ENCODE assay signal across 19 mouse cellular contexts in genomic region chr8:70570360-70570759, GRCm38 (mm10). TPM values are rescaled to one million over a fixed set of nuclear protein-coding genes. Genes with fewer than 3 reads are reported as not detected.
DNase-seq lines count a peak whose midpoint lies in the region; ATAC-seq and TF ChIP-seq lines count a peak whose summit lies in the region.
"Had no signal": no experiment of that assay in that cellular context is flagged by ENCODE, and none has a peak within 500 bp of the region (broad histone marks: within the 10 kb centered on the region; RNA-seq: fewer than 3 reads in every experiment).

No protein-coding gene starts in this region.

- DNase-seq in adrenal gland, postnatal 14 days: peak; percentile 51
- DNase-seq in adrenal gland, postnatal 25 days: no peak
- DNase-seq in heart, postnatal 14 days: no peak
- no peak for DNase-seq in kidney, adult 18-20 months
- DNase-seq in embryo, embryonic 10 days (ENCODE audit: low spot score): no peak
- DNase-seq: adrenal gland, adult 8-10 months; embryo, embryonic 11 days; kidney, postnatal 14 days; layer of hippocampus, adult 9-11 months; lung, postnatal 4 days had no signal

- no peak overlapping the region for H3ac ChIP-seq in myocyte (ENCODE audit: control insufficient read depth, insufficient read length)

- no peak overlapping the region for H3K4me2 ChIP-seq in heart, embryonic 12.5 days
- H3K4me2 ChIP-seq in kidney, embryonic 15.5 days: no peak overlapping the region
- no peak overlapping the region for H3K4me2 ChIP-seq in myocyte (ENCODE audit: low read depth)
- H3K4me2 ChIP-seq: forebrain, embryonic 12.5 days; hindbrain, embryonic 13.5 days; intestine, embryonic 15.5 days; limb, embryonic 13.5 days; midbrain, embryonic 13.5 days had no signal

- no peaks in the 10 kb centered on the region for H3K27me3 ChIP-seq in heart, embryonic 12.5 days (replicated peaks)
- no peaks in the 10 kb centered on the region for H3K27me3 ChIP-seq in kidney, embryonic 15.5 days
- H3K27me3 ChIP-seq in myocyte (ENCODE audit: control insufficient read depth, insufficient read depth, insufficient read length): no peaks in the 10 kb centered on the region
- H3K27me3 ChIP-seq: CH12.LX; forebrain, embryonic 12.5 days; hindbrain, embryonic 13.5 days; intestine, embryonic 15.5 days; limb, embryonic 13.5 days; midbrain, embryonic 13.5 days had no signal

- H3K36me3 ChIP-seq in heart, embryonic 12.5 days: peaks cover 12% of the 10 kb centered on the region; the same call in 1 of the 2 replicates
- peaks cover 9% of the 10 kb centered on the region for H3K36me3 ChIP-seq in kidney, embryonic 15.5 days
- peaks cover 6% of the 10 kb centered on the region for H3K36me3 ChIP-seq in myocyte (ENCODE audit: control insufficient read depth, insufficient read depth)

- no peak overlapping the region for H3K4me3 ChIP-seq in heart, embryonic 12.5 days
- no peak overlapping the region for H3K4me3 ChIP-seq in kidney, embryonic 15.5 days (replicated peaks)
- no peak overlapping the region for H3K4me3 ChIP-seq in myocyte
- H3K4me3 ChIP-seq: forebrain, embryonic 12.5 days; hindbrain, embryonic 13.5 days; intestine, embryonic 15.5 days; limb, embryonic 13.5 days; midbrain, embryonic 13.5 days had no signal

- peaks cover 7% of the 10 kb centered on the region for H3K79me2 ChIP-seq in myocyte (ENCODE audit: control insufficient read depth, insufficient read depth)

- peaks cover 44% of the 10 kb centered on the region for H3K4me1 ChIP-seq in heart, embryonic 12.5 days (replicated peaks)
- H3K4me1 ChIP-seq in kidney, embryonic 15.5 days: peaks cover 18% of the 10 kb centered on the region

- no peak overlapping the region for H3K9ac ChIP-seq in heart, embryonic 12.5 days
- H3K9ac ChIP-seq in kidney, embryonic 15.5 days: no peak overlapping the region
- H3K9ac ChIP-seq: forebrain, embryonic 12.5 days; hindbrain, embryonic 13.5 days; intestine, embryonic 15.5 days; limb, embryonic 13.5 days had no signal

- H3K27ac ChIP-seq in heart, embryonic 12.5 days (ENCODE audit: poor library complexity, severe bottlenecking): peak overlapping the region; percentile 43; the same call in 1 of the 2 replicates
- no peak overlapping the region for H3K27ac ChIP-seq in kidney, embryonic 15.5 days
- H3K27ac ChIP-seq: forebrain, embryonic 12.5 days; hindbrain, embryonic 13.5 days; intestine, embryonic 15.5 days; limb, embryonic 13.5 days; midbrain, embryonic 13.5 days had no signal

- no peak for ATAC-seq in heart, embryonic 12.5 days (ENCODE audit: insufficient number of reproducible peaks, low FRiP score)
- ATAC-seq in kidney, embryonic 15.5 days (replicated peaks; ENCODE audit: low FRiP score): 0 out of 2 replicates have a peak, but pooled peaks have one; percentile 16
- ATAC-seq: intestine, embryonic 15.5 days had no signal

- intact Hi-C loops in heart, postnatal 14 days (cut with DNase I): loop anchor here (5.0 kb wide), 1 partner anchor 827 kb away; the partner anchor contains the start of genes Babam1 and Ushbp1

- no peaks in the 10 kb centered on the region for H3K9me3 ChIP-seq in heart, embryonic 12.5 days (replicated peaks)
- H3K9me3 ChIP-seq in kidney, embryonic 15.5 days (replicated peaks): no peaks in the 10 kb centered on the region
- H3K9me3 ChIP-seq: forebrain, embryonic 12.5 days; hindbrain, embryonic 13.5 days; intestine, embryonic 15.5 days; limb, embryonic 13.5 days; midbrain, embryonic 13.5 days had no signal

- no peak for TF ChIP-seq POLR2A in myocyte (IDR thresholded peaks at IDR 0.05; ENCODE audit: insufficient read length, low read depth)

TF ChIP-seq in myocyte, 11 proteins besides CTCF, POLR2A, EP300 and RAD21:
- TF ChIP-seq MYOD1 (IDR thresholded peaks at IDR 0.05; ENCODE audit: control insufficient read depth in 1 of 3, insufficient read length in 2 of 3, low read depth in 2 of 3) (peak in 2 of 3 experiments; percentile 26 to 59), CEBPB (IDR thresholded peaks at IDR 0.05; ENCODE audit: insufficient read depth, poor library complexity, severe bottlenecking) (no peak), TCF12 (IDR thresholded peaks at IDR 0.05; ENCODE audit: insufficient read depth, poor library complexity, severe bottlenecking) (no peak), MYOG (IDR thresholded peaks at IDR 0.05; ENCODE audit: control insufficient read depth in 1 of 3, insufficient read depth in 1 of 3, insufficient read length in 2 of 3, low read depth in 2 of 3) (peak in 2 of 3 experiments; percentile 32 to 35), REST (IDR thresholded peaks at IDR 0.05; ENCODE audit: insufficient read depth, insufficient read length) (no peak), POLR2AphosphoS2 (IDR thresholded peaks at IDR 0.05; ENCODE audit: insufficient read length, low read depth) (no peak), TCF3 (IDR thresholded peaks at IDR 0.05; ENCODE audit: insufficient read length, low read depth) (peak; percentile 22), USF1 (IDR thresholded peaks at IDR 0.05; ENCODE audit: low read depth) (no peak), MAX (IDR thresholded peaks at IDR 0.05; ENCODE audit: low read depth) (no peak), SRF (IDR thresholded peaks at IDR 0.05; ENCODE audit: control insufficient read depth, insufficient read length, low read depth) (no peak), E2F4 (IDR thresholded peaks at IDR 0.05; ENCODE audit: insufficient read depth) (no peak)

RNA-seq across cellular contexts. Expression of gene Isyna1, which starts 23.8 kb away (rescaled TPM):
- total RNA-seq in adrenal gland, postnatal 14 days (2021): 77.2 and 84.7 TPM in 2 replicates
- 89.7 and 101 TPM in 2 replicates for total RNA-seq in adrenal gland, postnatal 25 days (2021)
- 138 and 142 TPM in 2 replicates for polyA plus RNA-seq in heart, embryonic 12.5 days (2016; fragmentation: Nextera tagmentation; extraction: Ambion mirVana)
- total RNA-seq in heart, postnatal 14 days (2021): 10 to 100 TPM; 25.8 to 27.7 TPM
- polyA plus RNA-seq in kidney, embryonic 15.5 days (2015; fragmentation: Nextera tagmentation; extraction: Ambion mirVana): 180 and 198 TPM in 2 replicates
- 40.4 TPM for polyA plus RNA-seq in myocyte (2012; fragmentation: generic; extraction: Trizol)

RNA-seq across cellular contexts. Expression of gene Ell, which starts 31.1 kb away (rescaled TPM):
- 22.4 and 22.9 TPM in 2 replicates for total RNA-seq in adrenal gland, postnatal 14 days (2021)
- total RNA-seq in adrenal gland, postnatal 25 days (2021): 24.3 and 29.8 TPM in 2 replicates
- 13.5 and 14.7 TPM in 2 replicates for polyA plus RNA-seq in heart, embryonic 12.5 days (2016; fragmentation: Nextera tagmentation; extraction: Ambion mirVana)
- total RNA-seq in heart, postnatal 14 days (2021): 10 to 100 TPM; 15.5 to 16.5 TPM
- 20.3 and 23.8 TPM in 2 replicates for polyA plus RNA-seq in kidney, embryonic 15.5 days (2015; fragmentation: Nextera tagmentation; extraction: Ambion mirVana)
- polyA plus RNA-seq in myocyte (2012; fragmentation: generic; extraction: Trizol): 12.7 TPM

RNA-seq across cellular contexts. Expression of gene Ssbp4, which starts 38.3 kb away (rescaled TPM):
- total RNA-seq in adrenal gland, postnatal 14 days (2021): 84.4 and 102 TPM in 2 replicates
- 82.0 and 88.2 TPM in 2 replicates for total RNA-seq in adrenal gland, postnatal 25 days (2021)
- polyA plus RNA-seq in heart, embryonic 12.5 days (2016; fragmentation: Nextera tagmentation; extraction: Ambion mirVana): 76.0 and 78.6 TPM in 2 replicates
- total RNA-seq in heart, postnatal 14 days (2021): 10 to 100 TPM; 39.7 to 46.4 TPM
- 135 and 145 TPM in 2 replicates for polyA plus RNA-seq in kidney, embryonic 15.5 days (2015; fragmentation: Nextera tagmentation; extraction: Ambion mirVana)
- 133 TPM for polyA plus RNA-seq in myocyte (2012; fragmentation: generic; extraction: Trizol)

RNA-seq across cellular contexts. Expression of gene Kxd1, which starts 42.6 kb away (rescaled TPM):
- 78.9 and 83.1 TPM in 2 replicates for total RNA-seq in adrenal gland, postnatal 14 days (2021)
- total RNA-seq in adrenal gland, postnatal 25 days (2021): 68.9 and 85.4 TPM in 2 replicates
- 64.2 and 65.7 TPM in 2 replicates for polyA plus RNA-seq in heart, embryonic 12.5 days (2016; fragmentation: Nextera tagmentation; extraction: Ambion mirVana)
- 10 to 100 TPM; 75.3 to 76.6 TPM for total RNA-seq in heart, postnatal 14 days (2021)
- 58.5 and 64.5 TPM in 2 replicates for polyA plus RNA-seq in kidney, embryonic 15.5 days (2015; fragmentation: Nextera tagmentation; extraction: Ambion mirVana)
- 73.8 TPM for polyA plus RNA-seq in myocyte (2012; fragmentation: generic; extraction: Trizol)

RNA-seq across cellular contexts. Expression of gene Fkbp8, which starts 42.8 kb away (rescaled TPM):
- total RNA-seq in adrenal gland, postnatal 14 days (2021): 235 and 252 TPM in 2 replicates
- 361 and 404 TPM in 2 replicates for total RNA-seq in adrenal gland, postnatal 25 days (2021)
- 227 and 231 TPM in 2 replicates for polyA plus RNA-seq in heart, embryonic 12.5 days (2016; fragmentation: Nextera tagmentation; extraction: Ambion mirVana)
- 100 to 1,000 TPM; 150 to 163 TPM for total RNA-seq in heart, postnatal 14 days (2021)
- polyA plus RNA-seq in kidney, embryonic 15.5 days (2015; fragmentation: Nextera tagmentation; extraction: Ambion mirVana): 295 and 322 TPM in 2 replicates
- 329 TPM for polyA plus RNA-seq in myocyte (2012; fragmentation: generic; extraction: Trizol)
